Mouse (Mus musculus) ovary, postnatal 10 days (tissue): Measurements from ENCODE around the gene Lgals9.

Source experiments
- DNase-seq: peaks from one replicate; pipeline ENCODE4 v3.0.0; 2022; ENCODE audit warnings: low spot score

The Lgals9 gene

GRCm38 (mm10) chr11:78984483-78985177 is at the start of gene Lgals9:
Gene Lgals9, minus strand, starts transcription at chr11:78984946.
- DNase-seq = no peak

DNA sequence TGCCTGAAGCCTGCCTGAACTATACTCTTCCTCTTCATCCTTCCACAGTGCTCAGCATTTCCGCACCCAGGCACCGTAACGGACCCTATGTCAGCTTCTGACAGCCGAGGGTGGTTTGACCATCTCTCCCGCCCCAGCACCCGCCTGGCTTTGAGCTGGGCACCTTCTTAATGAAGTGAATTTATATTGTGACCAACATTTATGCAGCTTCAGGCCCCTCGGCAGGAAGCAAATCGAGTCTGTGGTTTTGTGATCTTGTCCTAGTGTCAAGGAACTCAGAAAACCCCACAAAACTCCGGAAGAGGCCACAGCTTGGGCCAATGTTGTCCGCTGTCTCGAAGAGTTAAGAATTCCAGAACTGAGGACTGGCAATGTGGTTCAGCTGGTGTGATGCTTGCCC is 48.9 kb upstream of the Lgals9 start:
- DNase-seq = no peak

- no peak for DNase-seq
Observed at GRCm38 (mm10) chr11:79033021-79033420, 48.3 kb upstream of the Lgals9 start.

DNA sequence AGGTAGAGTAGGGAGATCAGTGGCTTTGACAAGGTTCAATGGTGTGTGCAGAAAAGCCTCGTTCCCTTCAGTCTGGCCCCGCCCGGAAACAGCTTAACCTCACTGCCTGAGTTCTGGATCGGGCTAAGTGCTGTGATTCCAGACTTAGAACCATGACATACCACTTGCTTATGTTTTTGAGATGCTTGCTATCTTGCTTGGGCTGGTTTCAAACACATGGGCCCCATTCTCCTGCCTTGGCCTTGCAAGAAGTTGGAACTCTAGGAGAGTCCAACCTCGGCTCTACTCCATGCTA is 46.7 kb upstream of the Lgals9 start:
- DNase-seq = no peak

- DNase-seq = peak; percentile 91
Observed at GRCm38 (mm10) chr11:79030570-79031451, 46.1 kb upstream of the Lgals9 start.

DNA sequence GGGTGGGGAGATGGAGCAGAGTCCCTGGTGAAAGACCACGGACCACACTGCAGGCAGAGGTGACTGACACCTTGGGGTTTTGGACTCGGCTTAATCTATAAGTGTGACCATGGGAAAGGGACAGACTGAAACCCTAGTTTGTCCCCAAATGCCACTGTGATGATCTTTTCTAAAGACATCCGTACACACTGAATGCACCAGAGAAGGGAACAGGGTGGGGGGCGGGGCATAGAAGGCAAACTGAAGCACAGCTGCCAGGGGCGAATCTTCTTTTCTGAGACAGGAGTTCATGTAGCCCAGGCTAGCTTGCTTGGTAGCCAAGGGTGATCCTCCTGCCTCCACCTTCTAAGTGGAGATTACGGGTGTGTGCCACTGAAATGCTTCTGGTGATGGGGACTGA is 39.0 kb upstream of the Lgals9 start:
- no peak for DNase-seq

- DNase-seq = no peak
Observed at GRCm38 (mm10) chr11:79023342-79023741, 38.6 kb upstream of the Lgals9 start.

DNA sequence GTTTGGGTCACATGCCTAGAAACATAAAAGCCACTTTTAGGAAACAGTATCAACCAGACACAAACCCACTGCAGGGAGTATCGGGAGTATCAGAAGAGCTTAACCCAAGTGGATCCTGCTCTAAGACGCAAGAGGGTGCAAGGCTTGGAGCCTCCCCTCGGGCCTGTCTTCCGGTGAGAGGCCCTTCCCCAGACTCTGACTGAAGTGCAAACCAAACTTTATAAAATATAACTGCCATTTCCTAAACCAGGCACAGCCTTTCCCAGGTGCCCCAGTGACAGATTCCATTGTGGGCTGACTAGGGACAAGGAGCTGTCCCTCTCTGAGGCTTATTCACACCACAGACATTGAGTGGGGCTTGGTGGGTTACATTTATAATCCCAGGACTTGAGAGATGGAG is 38.1 kb upstream of the Lgals9 start:
- DNase-seq = no peak

DNA sequence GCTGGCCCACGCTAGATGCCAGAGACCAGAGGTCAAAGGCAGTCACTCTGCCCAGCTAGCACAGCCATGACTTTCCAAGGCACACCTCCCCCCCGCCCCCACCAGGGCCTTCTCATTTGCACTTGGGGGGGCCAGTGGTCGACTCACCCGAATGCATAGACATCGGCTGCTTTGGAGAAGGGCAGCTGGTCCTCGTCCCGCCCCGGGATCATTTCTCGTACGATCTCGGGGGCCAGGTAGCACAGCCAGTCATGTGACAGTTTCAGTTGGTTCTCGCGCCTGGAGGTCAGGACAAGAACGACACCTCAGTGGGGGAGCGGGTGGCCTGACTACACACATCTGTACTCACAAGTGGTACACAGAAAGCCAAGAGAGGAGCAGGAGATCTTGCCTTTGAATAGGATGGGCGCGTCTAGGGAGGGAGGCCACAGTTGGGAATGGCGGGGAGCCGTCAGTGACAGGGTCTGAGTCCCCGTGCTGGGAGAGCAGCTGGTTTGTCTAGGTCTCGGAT is 35.8 kb upstream of the Lgals9 start:
- DNase-seq = no peak

DNA sequence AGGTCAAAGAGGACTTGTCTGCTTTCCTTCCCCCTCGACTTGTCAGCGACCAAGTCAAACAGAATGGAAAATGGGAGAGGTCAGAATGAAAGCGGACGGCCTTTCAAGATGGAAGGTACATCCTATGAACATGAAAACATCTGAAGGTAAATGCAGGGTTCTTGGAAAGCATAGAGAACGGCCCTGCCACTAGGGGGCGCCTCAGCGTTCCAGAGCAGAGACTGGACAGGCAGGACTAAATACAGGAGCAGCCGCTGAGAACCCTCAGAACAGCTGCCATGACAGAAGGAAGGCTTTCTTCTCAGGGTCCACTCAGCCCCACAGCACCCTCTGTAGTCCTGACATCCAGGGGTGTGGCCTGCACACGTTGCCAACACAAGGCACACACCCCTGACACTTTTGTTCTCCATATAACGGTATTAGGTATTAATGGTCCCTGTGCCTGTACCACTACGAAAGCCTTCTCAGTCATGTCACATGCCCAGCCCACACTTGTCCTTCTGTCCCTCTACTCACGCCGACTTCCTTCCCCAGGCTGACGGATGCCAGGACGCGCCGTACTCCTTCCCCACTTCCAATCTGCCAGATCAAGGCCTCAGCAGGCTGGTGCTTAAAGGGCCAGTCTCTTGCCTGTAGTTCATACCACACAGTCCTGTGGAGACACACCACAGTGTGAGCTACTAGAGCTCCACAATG is 35.2 kb upstream of the Lgals9 start:
- no peak for DNase-seq

GRCm38 (mm10) chr11:79018954-79019704 is 34.4 kb upstream of the Lgals9 start:
- DNase-seq = peak; percentile 55

DNA sequence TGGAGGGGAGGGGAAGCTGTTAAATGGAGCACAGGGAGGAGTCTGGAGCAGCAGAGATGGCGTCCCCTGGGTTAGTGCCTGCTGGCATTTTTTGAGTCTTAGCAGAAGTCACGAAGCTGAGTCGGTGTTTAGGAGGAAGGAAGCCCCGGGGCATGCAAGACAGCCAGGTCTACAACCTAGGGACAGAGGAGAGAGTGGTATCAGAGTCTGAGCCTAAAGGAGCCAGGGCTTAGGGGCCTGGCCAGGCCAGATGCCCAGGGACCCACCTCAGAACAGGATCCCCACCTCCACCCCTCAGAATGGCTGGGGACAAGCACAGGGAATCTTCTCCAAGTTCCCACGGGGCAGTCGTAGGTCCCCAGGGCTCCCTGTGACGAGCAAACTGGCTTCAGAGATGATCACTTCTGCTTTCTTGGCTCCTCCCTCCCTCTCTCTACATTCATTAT is 32.4 kb upstream of the Lgals9 start:
- DNase-seq = no peak

- no peak for DNase-seq
Observed at GRCm38 (mm10) chr11:79016236-79016635, 31.5 kb upstream of the Lgals9 start.

GRCm38 (mm10) chr11:79015660-79016215 is 31.0 kb upstream of the Lgals9 start:
- no peak for DNase-seq

- DNase-seq = no peak
Observed at GRCm38 (mm10) chr11:79014602-79015325, 30.0 kb upstream of the Lgals9 start.

DNA sequence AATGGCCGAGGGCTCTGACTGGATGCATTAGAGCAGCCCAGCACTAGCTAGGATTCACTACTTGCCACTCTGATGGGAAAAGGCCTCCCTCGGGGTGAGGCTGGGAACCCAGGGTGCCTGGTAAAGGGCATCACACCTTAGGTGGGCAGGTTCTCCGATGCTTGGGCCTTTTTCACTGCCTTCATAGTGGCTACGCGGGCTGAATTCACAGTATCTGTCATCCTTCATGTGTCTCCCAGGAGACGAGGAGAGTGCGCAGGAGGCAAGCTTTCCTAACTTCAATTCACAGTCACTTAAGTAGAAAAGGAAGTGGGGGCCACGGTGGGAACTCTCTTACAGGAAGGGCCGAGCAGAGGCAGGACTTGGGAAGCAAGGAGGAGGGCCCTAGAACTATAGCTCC is 29.1 kb upstream of the Lgals9 start:
- DNase-seq = no peak

DNA sequence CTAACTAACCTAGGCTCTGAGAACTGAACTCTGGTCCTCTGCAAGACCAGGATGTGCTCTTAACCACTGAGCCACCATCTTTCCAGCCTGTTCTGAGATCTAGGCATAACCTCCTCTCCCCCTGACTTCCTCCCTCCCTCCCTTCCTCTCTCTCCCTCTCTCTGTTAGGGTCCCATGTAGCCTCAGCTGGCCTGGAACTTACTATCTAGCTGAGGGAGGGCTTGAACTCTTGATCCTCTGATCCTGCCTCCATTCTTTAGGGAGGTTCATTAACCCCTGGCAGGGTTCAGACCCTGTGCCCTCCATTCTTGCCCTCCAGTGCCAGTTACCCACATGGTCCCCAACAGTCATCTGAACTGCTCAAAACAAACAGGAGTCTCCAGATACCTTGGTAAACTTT is 28.3 kb upstream of the Lgals9 start:
- DNase-seq = no peak

DNA sequence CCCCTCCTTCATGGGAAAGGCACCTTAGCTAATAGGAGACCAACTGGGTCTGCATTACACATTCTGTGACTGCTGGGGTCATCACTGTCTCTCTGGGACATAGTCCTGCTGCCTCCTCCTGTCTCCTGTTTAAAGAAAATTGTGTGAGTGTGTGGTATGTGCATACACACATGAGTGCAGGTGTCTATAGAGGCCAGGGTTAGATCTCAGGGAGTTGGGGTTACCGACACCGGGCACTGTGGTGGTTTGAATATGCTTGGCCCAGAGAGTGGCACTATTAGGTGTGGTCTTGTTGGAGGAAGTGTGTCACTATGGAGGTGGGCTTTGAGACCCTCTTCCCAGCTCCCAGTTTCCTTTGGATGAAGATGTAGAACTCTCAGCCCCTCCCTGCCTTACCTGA is 27.8 kb upstream of the Lgals9 start:
- DNase-seq = no peak

DNA sequence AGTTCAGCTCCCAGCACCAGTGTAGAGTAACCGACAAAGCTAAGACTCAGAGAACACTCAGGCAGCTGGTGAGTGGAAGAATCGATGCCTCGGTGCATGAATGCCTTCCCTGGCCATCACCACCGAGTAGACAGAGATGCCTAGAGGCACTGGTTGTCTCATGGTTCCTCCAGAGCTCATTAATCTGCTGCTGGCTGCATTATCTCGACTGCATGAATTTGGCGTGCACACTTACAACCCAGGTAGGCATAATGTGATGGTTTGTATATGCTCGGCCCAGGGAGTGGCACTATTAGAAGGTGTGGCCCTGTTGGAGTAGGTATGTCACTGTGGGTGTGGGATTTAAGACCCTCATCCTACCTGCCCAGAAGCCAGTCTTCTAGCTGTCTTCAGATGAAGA is 24.1 kb upstream of the Lgals9 start:
- DNase-seq = no peak

DNA sequence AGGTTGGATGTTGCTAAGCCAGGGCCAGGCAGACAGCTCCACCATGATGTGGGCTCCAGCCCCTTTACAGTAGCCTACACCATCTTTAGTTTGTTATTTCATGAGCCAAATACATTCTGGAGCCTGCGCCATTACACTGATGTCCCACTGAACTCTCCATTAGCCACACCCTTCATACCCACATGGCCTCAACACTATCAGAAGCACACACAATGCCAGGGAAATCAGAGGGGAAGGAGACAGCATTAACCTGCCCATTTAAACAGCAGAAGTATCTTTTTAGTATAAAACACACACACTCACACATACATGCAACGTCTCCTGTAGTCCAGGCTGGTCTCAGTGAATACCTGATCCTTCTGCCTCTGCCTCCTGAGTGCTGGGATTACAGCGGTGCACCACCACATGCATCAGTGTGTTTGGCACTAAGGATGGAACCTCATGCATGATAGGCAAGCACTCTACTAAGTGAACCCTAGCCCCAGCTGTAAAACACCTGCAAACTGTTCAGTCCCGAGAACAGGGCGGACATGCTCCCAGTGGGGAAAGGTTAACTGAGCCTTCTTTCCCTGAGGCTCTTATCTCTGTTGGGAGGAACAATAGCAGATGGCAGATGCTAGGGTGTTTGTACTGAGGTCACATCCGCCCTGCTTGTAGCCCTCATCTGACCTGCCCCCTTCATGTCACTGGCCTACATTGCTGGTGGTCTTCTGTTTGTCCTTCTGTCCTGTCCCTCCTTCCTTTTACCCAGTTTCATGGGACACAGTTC is 23.4 kb upstream of the Lgals9 start:
- no peak for DNase-seq
